ENCODE assay signal across 32 mouse cellular contexts in genomic region chr6:23392711-23393110, GRCm38 (mm10).
"Had no signal": no experiment of that assay in that cellular context is flagged by ENCODE, and none has a peak within 500 bp of the region (broad histone marks: within the 10 kb centered on the region; RNA-seq: fewer than 3 reads in every experiment).

No protein-coding gene starts in this region.

- H3K4me2 ChIP-seq: limb, embryonic 12.5 days; limb, embryonic 13.5 days; limb, embryonic 15.5 days; liver, embryonic 11.5 days; liver, embryonic 12.5 days; liver, embryonic 13.5 days; liver, embryonic 15.5 days; lung, embryonic 14.5 days; lung, embryonic 15.5 days; midbrain, embryonic 11.5 days; midbrain, embryonic 12.5 days; midbrain, embryonic 13.5 days; midbrain, embryonic 15.5 days; neural tube, embryonic 12.5 days had no signal

- H3K9me3 ChIP-seq: limb, embryonic 10.5 days; limb, embryonic 12.5 days; limb, embryonic 13.5 days; limb, embryonic 15.5 days; liver, embryonic 12.5 days; liver, embryonic 13.5 days; liver, embryonic 15.5 days; lung, embryonic 15.5 days; midbrain, embryonic 10.5 days; midbrain, embryonic 12.5 days; midbrain, embryonic 13.5 days; midbrain, embryonic 15.5 days; neural tube, embryonic 12.5 days had no signal

- H3K9ac ChIP-seq: limb, embryonic 12.5 days; limb, embryonic 13.5 days; limb, embryonic 15.5 days; liver, embryonic 12.5 days; liver, embryonic 13.5 days; liver, embryonic 14.5 days; liver, embryonic 15.5 days; liver, postnatal 0 days; lung, embryonic 14.5 days; lung, embryonic 15.5 days; midbrain, embryonic 12.5 days; midbrain, embryonic 13.5 days; midbrain, embryonic 15.5 days; neural tube, embryonic 12.5 days had no signal

- H3K4me1 ChIP-seq: limb, embryonic 10.5 days; limb, embryonic 12.5 days; limb, embryonic 13.5 days; limb, embryonic 15.5 days; liver, embryonic 12.5 days; liver, embryonic 13.5 days; liver, embryonic 15.5 days; lung, embryonic 15.5 days; megakaryocyte, embryonic 14.5 days; midbrain, embryonic 12.5 days; midbrain, embryonic 13.5 days; midbrain, embryonic 15.5 days; neural tube, embryonic 12.5 days had no signal

- H3K36me3 ChIP-seq: limb, embryonic 10.5 days; limb, embryonic 12.5 days; limb, embryonic 13.5 days; limb, embryonic 15.5 days; liver, embryonic 12.5 days; liver, embryonic 13.5 days; liver, embryonic 15.5 days; lung, embryonic 15.5 days; midbrain, embryonic 10.5 days; midbrain, embryonic 12.5 days; midbrain, embryonic 13.5 days; midbrain, embryonic 15.5 days; neural tube, embryonic 12.5 days had no signal

- H3K27ac ChIP-seq: left cerebral cortex, adult 2 months; limb, embryonic 10.5 days; limb, embryonic 12.5 days; limb, embryonic 13.5 days; limb, embryonic 15.5 days; liver, embryonic 12.5 days; liver, embryonic 13.5 days; liver, embryonic 14.5 days; liver, embryonic 15.5 days; lung, embryonic 15.5 days; macrophage; midbrain, embryonic 10.5 days; midbrain, embryonic 12.5 days; midbrain, embryonic 13.5 days; midbrain, embryonic 15.5 days; neural tube, embryonic 12.5 days had no signal

- DNase-seq: left cerebral cortex, postnatal 4 days; liver, embryonic 13.5 days; liver, postnatal 0 days; lung, adult 18-20 months; lung, adult 2 months; lung, embryonic 14.5 days; lung, postnatal 10 days; lung, postnatal 14 days; lung, postnatal 36 days; lung, postnatal 4 days; midbrain, embryonic 14.5 days had no signal

- H3K27me3 ChIP-seq: limb, embryonic 12.5 days; limb, embryonic 13.5 days; limb, embryonic 15.5 days; liver, embryonic 12.5 days; liver, embryonic 13.5 days; liver, embryonic 15.5 days; lung, embryonic 15.5 days; megakaryocyte, embryonic 14.5 days; neural tube, embryonic 12.5 days had no signal

- ATAC-seq: liver, embryonic 12.5 days; liver, postnatal 0 days; lung, postnatal 0 days; midbrain, embryonic 13.5 days; midbrain, embryonic 15.5 days; midbrain, embryonic 16.5 days had no signal

- H3K4me3 ChIP-seq: left cerebral cortex, adult 2 months; limb, embryonic 10.5 days; limb, embryonic 12.5 days; limb, embryonic 13.5 days; limb, embryonic 15.5 days; liver, embryonic 12.5 days; liver, embryonic 13.5 days; liver, embryonic 15.5 days; lung, embryonic 15.5 days; megakaryocyte, embryonic 14.5 days; midbrain, embryonic 10.5 days; midbrain, embryonic 12.5 days; midbrain, embryonic 13.5 days; midbrain, embryonic 15.5 days; myocyte; neural tube, embryonic 12.5 days had no signal
